Mouse (Mus musculus) thymus, adult 2 months (tissue): ENCODE results near the gene Clec2g.

Experiments used
- CTCF ChIP-seq: fragments of 200-500 bp; IDR thresholded peaks from 2 replicates; pipeline ENCODE4 v1.5.1; 2012; ENCODE audit warnings: mild to moderate bottlenecking, control low read depth, low read length, moderate library complexity, borderline replicate concordance; ENCODE audit not compliant: control insufficient read depth, poor library complexity, insufficient read depth; ENCODE audit errors: extremely low read depth
- POLR2A ChIP-seq: fragments of 200-500 bp; IDR thresholded peaks from 2 replicates; pipeline ENCODE4 v1.6.1; 2012; ENCODE audit warnings: mild to moderate bottlenecking, low read length, control low read depth, moderate library complexity; ENCODE audit not compliant: control insufficient read depth, poor library complexity, insufficient read depth; ENCODE audit errors: extremely low read depth

GRCm38 (mm10) chr6:128972156-128972555 lies 38.0 kb downstream of the Clec2g start:
- TF ChIP-seq POLR2A (no peak), CTCF (no peak)
